Mouse (Mus musculus): Measurements from ENCODE around the gene Abcc10.

- TF ChIP-seq CTCF (IDR thresholded peaks at IDR 0.05; ENCODE audit: low read depth, low read length) (no peak), POLR2A (IDR thresholded peaks at IDR 0.05; ENCODE audit: insufficient read depth, low read length) (no peak)
These were observed 65.9 kb downstream of the Abcc10 start for GRCm38 (mm10) chr17:46262201-46262694.

All from ES-Bruce4 (cell line).